Mouse (Mus musculus) kidney, embryonic 14.5 days (tissue): ENCODE measurements around the gene Tmem59. TPM values are rescaled to one million over a fixed set of nuclear protein-coding genes. Genes with fewer than 3 reads are reported as not detected.

Experiments used
- ATAC-seq: fragments of 200-750 bp; cut with Nextera tagmentation; 2 replicates; pipeline ENCODE4 v1.8.0; 2017; ENCODE audit warnings: moderate number of reproducible peaks, mild to moderate bottlenecking, moderate TSS enrichment, moderate library complexity; ENCODE audit not compliant: low FRiP score, low TSS enrichment
- H3K27ac ChIP-seq: fragments of 300-500 bp; sonication (generic); 2 replicates; pipeline ENCODE4 v1.5.1; 2014; ENCODE audit warnings: low read depth, mild to moderate bottlenecking, low read length, moderate library complexity, mixed read lengths
- H3K27me3 ChIP-seq: fragments of 300-500 bp; sonication (generic); 2 replicates; pipeline ENCODE4 v1.6.1; 2014; ENCODE audit warnings: mild to moderate bottlenecking, low read length; ENCODE audit not compliant: control insufficient read depth, insufficient read depth
- H3K36me3 ChIP-seq: fragments of 300-500 bp; sonication (generic); 2 replicates; pipeline ENCODE4 v1.6.1; 2014; ENCODE audit warnings: low read length, mixed read lengths; ENCODE audit not compliant: control insufficient read depth, insufficient read depth
- H3K4me1 ChIP-seq: fragments of 300-500 bp; sonication (generic); 2 replicates; pipeline ENCODE4 v1.6.1; 2014; ENCODE audit warnings: low read length, mixed read lengths; ENCODE audit not compliant: control insufficient read depth, insufficient read depth
- H3K4me2 ChIP-seq: fragments of 300-500 bp; sonication (generic); replicated peaks from 2 replicates; pipeline ENCODE4 v1.6.1; 2014; ENCODE audit warnings: low read depth, mild to moderate bottlenecking, low read length
- H3K4me3 ChIP-seq: fragments of 300-500 bp; sonication (generic); 2 replicates; pipeline ENCODE4 v1.5.1; 2014; ENCODE audit warnings: mild to moderate bottlenecking, low read length
- H3K9ac ChIP-seq: fragments of 300-500 bp; sonication (generic); 2 replicates; pipeline ENCODE4 v1.6.1; 2014; ENCODE audit warnings: low read depth, mild to moderate bottlenecking, low read length, moderate library complexity
- H3K9me3 ChIP-seq: fragments of 300-500 bp; sonication (generic); 2 replicates; pipeline ENCODE4 v1.6.1; 2016; ENCODE audit warnings: low read length; ENCODE audit not compliant: control insufficient read depth
- WGBS: fragments of 180-500 bp; shearing (Covaris S2); extraction: QIAGEN DNeasy Blood & Tissue Kit; methylation state at CpG from one replicate; pipeline ENCODE4 v1.1.7; 2014; 5-methylcytosine and 5-hydroxymethylcytosine counted together
- polyA plus RNA-seq: library from polyadenylated mRNA; unstranded; fragments of >200 nt; fragmentation: Nextera tagmentation; extraction: Ambion mirVana; gene quantifications from 2 replicates; pipeline ENCODE4 v1.2.1, GENCODE M21; 2014

The Tmem59 gene
- polyA plus RNA-seq, 1 experiment from 2014 or later: 420 TPM

DNA sequence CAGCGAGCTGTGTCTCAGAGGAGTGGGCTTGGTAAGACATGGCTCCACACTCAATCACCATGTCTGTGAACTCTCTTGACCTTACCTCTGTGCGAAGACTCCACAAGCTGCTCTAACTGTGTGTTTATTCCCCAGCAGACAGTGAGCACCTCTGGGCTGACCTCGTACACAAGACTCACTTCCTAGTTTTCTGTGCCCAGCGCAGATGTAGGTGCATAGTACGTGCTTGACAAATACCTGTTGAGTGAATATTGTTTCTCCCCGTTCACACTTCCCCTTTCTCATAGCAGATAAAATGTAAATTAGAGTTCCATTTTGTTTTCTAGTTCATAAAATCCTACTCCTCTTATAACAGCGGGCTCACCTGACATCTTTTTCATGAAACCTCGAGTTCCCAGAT, 34.7 kb upstream of the Tmem59 start:
- Histone ChIP-seq H3K4me1 (peaks cover 22% of the 10 kb centered on the region), H3K4me3 (no peak overlapping the region), H3K27me3 (no peaks in the 10 kb centered on the region), H3K9ac (no peak overlapping the region), H3K27ac (no peak overlapping the region), H3K4me2 (no peak overlapping the region), H3K9me3 (no peaks in the 10 kb centered on the region), H3K36me3 (peaks cover 15% of the 10 kb centered on the region; the same call in 1 of the 2 replicates)
- 90% methylated on average over 8 of the region's 8 CpGs for WGBS
- no peak for ATAC-seq

DNA sequence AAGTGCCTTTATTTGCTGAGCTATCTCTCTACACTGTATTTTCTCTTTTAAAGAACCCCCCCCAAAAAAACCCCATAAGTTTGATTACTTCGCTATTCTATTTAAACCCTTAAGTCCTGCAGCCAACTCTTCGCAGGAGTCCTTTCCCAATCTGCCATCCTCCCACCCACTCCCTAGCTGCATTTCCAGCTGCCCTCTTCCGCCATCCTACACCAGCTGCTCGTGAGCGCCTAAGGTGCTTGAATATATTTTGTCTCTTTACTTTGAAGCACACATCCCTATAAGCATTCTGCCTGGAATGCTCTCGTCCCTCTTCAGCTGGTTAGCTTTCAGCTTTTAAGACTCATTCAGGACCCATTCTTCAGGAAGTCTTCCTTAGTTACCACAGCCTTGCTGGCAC, 27.2 kb upstream of the Tmem59 start:
- Histone ChIP-seq H3K9me3 (no peaks in the 10 kb centered on the region), H3K4me2 (no peak overlapping the region), H3K4me1 (no peaks in the 10 kb centered on the region), H3K36me3 (peaks cover 12% of the 10 kb centered on the region), H3K9ac (no peak overlapping the region), H3K27me3 (no peaks in the 10 kb centered on the region), H3K4me3 (no peak overlapping the region), H3K27ac (no peak overlapping the region)
- no peak for ATAC-seq
- WGBS: 89% methylated on average over 6 of the region's 6 CpGs

DNA sequence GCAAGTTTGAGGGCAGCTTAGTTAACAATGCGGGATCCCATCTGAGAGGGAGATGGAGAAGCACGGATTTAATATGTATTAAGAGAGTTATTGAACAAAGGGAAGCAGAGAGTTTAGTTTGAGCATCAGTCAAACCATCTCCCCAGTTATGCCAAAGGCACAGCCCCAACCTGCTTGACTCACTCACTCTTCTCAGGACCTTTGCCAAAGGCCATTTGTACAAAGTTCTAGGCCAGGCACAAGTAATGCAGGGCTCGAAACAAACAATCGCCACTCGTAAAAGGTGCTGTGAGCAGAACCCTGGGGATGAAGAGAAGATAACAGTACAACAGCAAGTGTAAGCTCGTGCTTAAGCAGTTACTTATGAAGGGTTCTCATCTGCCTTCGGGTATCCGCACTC, 25.6 kb upstream of the Tmem59 start:
- ATAC-seq: no peak
- H3K36me3 ChIP-seq: peaks cover 5% of the 10 kb centered on the region
- no peak overlapping the region for H3K9ac ChIP-seq
- WGBS: 86% methylated on average over 8 of the region's 8 CpGs
- H3K27ac ChIP-seq: no peak overlapping the region
- 0 out of 2 replicates have a peak, but pooled peaks cover 5% of the 10 kb centered on the region for H3K4me1 ChIP-seq
- no peaks in the 10 kb centered on the region for H3K27me3 ChIP-seq
- H3K4me2 ChIP-seq: no peak overlapping the region
- no peak overlapping the region for H3K4me3 ChIP-seq
- H3K9me3 ChIP-seq: no peaks in the 10 kb centered on the region

DNA sequence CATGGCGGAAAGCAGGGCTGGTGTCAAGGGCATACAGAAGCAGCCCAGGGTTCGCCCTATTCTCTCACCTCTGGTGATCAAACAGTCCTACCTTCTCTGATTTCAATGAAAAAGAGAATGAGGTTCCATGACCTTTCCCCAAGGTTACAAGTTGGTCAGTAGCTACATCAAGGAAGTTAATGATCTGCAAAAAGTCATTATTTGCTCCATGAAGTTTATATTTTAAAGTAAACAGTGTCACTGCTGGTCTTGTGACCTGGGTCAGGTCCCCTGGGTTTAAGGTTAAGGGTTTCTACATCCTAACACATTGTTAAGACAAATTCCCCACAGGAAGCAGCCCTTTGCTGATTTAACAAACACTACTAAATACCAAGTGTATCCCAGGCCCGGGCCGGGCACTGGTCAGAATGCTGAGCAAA, 21.2 kb upstream of the Tmem59 start:
- Histone ChIP-seq H3K9me3 (no peaks in the 10 kb centered on the region), H3K27me3 (no peaks in the 10 kb centered on the region), H3K27ac (no peak overlapping the region), H3K36me3 (peaks cover 12% of the 10 kb centered on the region), H3K4me3 (no peak overlapping the region), H3K4me2 (no peak overlapping the region), H3K4me1 (0 out of 2 replicates have a peak, but pooled peaks cover 5% of the 10 kb centered on the region), H3K9ac (no peak overlapping the region)
- ATAC-seq: peak; percentile 65
- 38% methylated on average over 4 of the region's 4 CpGs for WGBS

DNA sequence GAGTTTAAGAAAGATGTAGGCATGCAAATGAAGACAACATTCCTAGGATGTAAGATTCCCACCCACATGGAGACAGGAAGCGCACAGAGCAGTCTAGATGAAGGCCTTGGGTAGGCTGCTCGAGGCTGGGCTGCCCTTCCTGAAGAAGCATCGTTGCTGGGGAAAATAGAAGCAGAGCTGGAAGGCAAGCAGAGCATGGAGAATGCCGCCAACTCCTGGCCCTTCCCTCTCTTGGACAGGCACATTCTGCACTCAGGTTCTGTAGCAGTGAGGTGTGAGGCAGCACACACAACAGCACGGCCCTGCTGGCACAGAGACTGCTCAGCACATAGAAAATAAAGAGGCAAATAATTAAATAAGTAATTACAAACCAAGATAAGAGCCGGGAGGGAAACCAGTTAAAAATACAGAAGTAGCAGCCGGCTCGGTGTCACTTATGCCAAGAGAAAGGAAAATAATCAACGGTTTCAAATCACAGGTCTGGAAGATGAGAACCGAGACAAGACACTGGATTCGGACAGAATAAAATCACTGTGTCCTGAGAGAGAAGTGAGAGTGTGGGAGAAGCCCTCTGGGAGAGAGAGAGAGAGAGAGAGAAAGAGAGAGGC, 18.9 kb upstream of the Tmem59 start:
- ATAC-seq: no peak
- H3K9ac ChIP-seq: no peak overlapping the region
- H3K4me1 ChIP-seq: 0 out of 2 replicates have a peak, but pooled peaks cover 5% of the 10 kb centered on the region
- H3K27ac ChIP-seq: no peak overlapping the region
- H3K4me2 ChIP-seq: no peak overlapping the region
- WGBS: 70% methylated on average over 11 of the region's 11 CpGs
- peaks cover 17% of the 10 kb centered on the region for H3K36me3 ChIP-seq
- no peaks in the 10 kb centered on the region for H3K9me3 ChIP-seq
- H3K4me3 ChIP-seq: no peak overlapping the region
- no peaks in the 10 kb centered on the region for H3K27me3 ChIP-seq

DNA sequence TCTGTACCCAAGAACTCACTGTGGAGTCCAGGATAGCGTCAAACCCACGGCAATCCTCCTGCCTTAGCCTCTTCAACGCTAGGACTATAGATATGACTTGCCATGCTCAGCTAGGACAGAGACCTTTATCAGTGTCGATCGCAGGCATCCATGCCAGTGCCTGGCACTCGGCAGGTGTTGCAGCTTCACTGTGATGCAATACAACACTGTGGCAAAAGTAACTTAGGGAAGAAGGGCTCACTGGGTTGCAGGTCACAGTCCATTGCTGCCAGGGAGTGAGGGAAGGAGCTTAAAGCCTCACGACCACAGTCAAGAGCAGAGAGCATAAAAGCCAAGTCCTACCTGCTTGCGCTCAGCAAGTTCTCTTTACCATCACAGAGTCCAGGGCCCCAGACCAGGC, 18.0 kb upstream of the Tmem59 start:
- Histone ChIP-seq H3K27me3 (no peaks in the 10 kb centered on the region), H3K27ac (no peak overlapping the region), H3K4me2 (no peak overlapping the region), H3K9ac (no peak overlapping the region), H3K36me3 (peaks cover 17% of the 10 kb centered on the region), H3K9me3 (no peaks in the 10 kb centered on the region), H3K4me3 (no peak overlapping the region), H3K4me1 (0 out of 2 replicates have a peak, but pooled peaks cover 5% of the 10 kb centered on the region)
- ATAC-seq: no peak
- 89% methylated on average over 8 of the region's 8 CpGs for WGBS

DNA sequence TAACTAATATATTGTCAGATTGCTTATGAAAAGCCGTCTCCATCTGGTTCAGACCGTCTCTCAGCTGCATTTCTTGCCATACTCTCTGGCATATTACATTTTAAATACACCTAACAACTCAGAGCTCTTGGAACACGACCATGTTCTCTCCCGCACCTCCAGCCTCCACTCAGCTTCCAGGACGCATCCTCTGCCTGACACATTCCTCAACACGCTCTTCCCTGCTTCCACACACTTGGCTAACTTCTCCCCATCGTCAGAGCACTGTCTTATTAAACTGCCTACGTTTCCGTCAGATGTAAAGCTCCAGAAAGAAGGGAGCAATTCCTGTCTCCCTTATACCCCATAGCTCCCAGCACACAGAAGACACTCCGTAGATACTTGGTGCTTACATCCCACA, 14.9 kb upstream of the Tmem59 start:
- no peaks in the 10 kb centered on the region for H3K27me3 ChIP-seq
- no peak overlapping the region for H3K4me2 ChIP-seq
- H3K27ac ChIP-seq: no peak overlapping the region
- peaks cover 13% of the 10 kb centered on the region; the same call in 1 of the 2 replicates for H3K36me3 ChIP-seq
- no peaks in the 10 kb centered on the region for H3K4me1 ChIP-seq
- WGBS: 87% methylated on average over 10 of the region's 10 CpGs
- H3K9ac ChIP-seq: no peak overlapping the region
- H3K4me3 ChIP-seq: no peak overlapping the region
- no peak for ATAC-seq
- no peaks in the 10 kb centered on the region for H3K9me3 ChIP-seq

DNA sequence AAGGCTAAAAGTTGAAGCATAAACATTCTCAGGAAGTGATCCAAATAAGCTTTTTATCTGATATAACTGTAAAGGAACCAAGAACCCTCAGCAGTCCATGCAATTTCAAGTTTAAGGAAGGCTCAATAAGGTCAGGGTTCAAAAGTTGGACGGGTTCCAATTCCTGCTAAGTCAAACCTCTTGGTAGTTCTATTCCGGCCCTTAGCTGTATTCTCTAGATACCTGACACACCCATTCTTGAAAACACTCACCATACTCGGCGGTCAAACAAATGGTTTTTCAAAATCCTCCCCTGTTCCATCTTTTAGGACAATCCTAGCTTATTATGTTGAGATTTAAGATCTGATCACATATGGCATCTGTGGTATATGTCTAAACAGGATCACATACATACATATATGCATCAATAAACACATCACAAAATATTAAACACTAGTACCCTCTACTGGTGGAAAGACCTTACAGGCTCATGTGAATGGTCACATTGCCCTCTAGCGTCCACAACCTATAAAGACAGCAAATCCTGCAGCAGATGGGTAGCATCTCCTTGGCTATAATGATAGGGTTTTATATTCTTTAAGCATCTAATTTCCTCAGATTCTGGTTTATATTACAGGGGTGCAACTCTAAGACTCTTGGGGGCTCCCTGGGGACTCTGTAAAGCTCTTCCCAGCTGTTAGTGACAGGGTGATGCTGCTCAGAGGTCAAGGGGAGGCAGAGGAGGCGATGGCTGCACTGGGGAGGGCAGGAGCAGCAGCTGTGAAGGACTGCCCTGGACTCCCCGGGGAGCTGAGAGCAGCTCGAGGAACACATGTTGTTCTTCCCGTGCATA, 14.2 kb upstream of the Tmem59 start:
- Histone ChIP-seq H3K36me3 (peaks cover 13% of the 10 kb centered on the region; the same call in 1 of the 2 replicates), H3K27me3 (no peaks in the 10 kb centered on the region), H3K9ac (no peak overlapping the region), H3K4me1 (no peaks in the 10 kb centered on the region), H3K27ac (no peak overlapping the region), H3K4me3 (no peak overlapping the region), H3K4me2 (no peak overlapping the region), H3K9me3 (no peaks in the 10 kb centered on the region)
- ATAC-seq: peak; percentile 73
- 40% methylated on average over 9 of the region's 9 CpGs for WGBS

DNA sequence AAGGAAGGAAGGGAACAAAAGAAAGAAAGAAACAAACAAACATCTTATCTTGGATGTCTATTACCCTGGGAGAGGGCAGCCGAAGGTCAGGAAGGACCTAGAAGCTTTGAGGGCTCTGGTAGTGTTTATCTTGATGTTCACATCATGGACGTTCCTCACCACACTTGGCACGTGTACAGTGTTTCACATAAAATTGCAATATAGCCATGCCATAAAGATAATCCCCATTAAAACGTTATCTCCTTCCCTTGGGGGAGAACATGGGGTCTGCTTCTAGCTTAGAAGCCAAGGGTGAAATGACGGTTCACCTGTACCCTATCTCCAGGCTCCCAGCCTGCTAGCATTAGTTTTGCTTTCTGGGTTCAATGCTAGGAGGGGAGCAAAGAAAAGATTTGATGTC, 11.5 kb upstream of the Tmem59 start:
- Histone ChIP-seq H3K36me3 (peaks cover 9% of the 10 kb centered on the region; the same call in 1 of the 2 replicates), H3K4me2 (no peak overlapping the region), H3K9ac (no peak overlapping the region), H3K9me3 (no peaks in the 10 kb centered on the region), H3K4me3 (no peak overlapping the region), H3K27me3 (no peaks in the 10 kb centered on the region), H3K27ac (no peak overlapping the region), H3K4me1 (no peaks in the 10 kb centered on the region)
- 79% methylated on average over 5 of the region's 5 CpGs for WGBS
- ATAC-seq: no peak
